Mouse (Mus musculus): ENCODE data around the gene Zfp687. TPM values are rescaled to one million over a fixed set of nuclear protein-coding genes. Genes with fewer than 3 reads are reported as not detected.
A peak's percentile ranks its signal among the peaks of the same experiment; 100 is the strongest.

Zfp687 gene
- polyA plus RNA-seq, 1 experiment: 40.9 TPM

GRCm38 (mm10) chr3:95014428-95015151 is 658 bp downstream of the Zfp687 start:
- peaks cover 31% of the 10 kb centered on the region for H3K4me1 ChIP-seq (ENCODE audit: control insufficient read depth, insufficient read depth, low read length)
- DNase-seq: peak; percentile 65 to 73
- H3K27ac ChIP-seq (ENCODE audit: insufficient read depth, low read length): peak overlapping the region; percentile 55
- WGBS: under 1% methylated on average over 44 of the region's 44 CpGs
- H3K27me3 ChIP-seq (ENCODE audit: control insufficient read depth, insufficient read depth, low read length): no peaks in the 10 kb centered on the region
- H3K4me3 ChIP-seq (replicated peaks; ENCODE audit: insufficient read depth, low read depth, low read length): peak overlapping the region; percentile 76
- TF ChIP-seq CTCF (IDR thresholded peaks at IDR 0.05; ENCODE audit: borderline replicate concordance, insufficient read depth, low read depth, low read length) (no peak), POLR2A (IDR thresholded peaks at IDR 0.05; ENCODE audit: borderline replicate concordance, insufficient read depth, low read length) (no peak)

- WGBS: 4% methylated on average over 13 of the region's 13 CpGs
- peaks cover 38% of the 10 kb centered on the region for H3K4me1 ChIP-seq (ENCODE audit: control insufficient read depth, insufficient read depth, low read length)
- H3K27me3 ChIP-seq (ENCODE audit: control insufficient read depth, insufficient read depth, low read length): no peaks in the 10 kb centered on the region
- DNase-seq: peak; percentile 78 to 84
- TF ChIP-seq POLR2A (IDR thresholded peaks at IDR 0.05; ENCODE audit: borderline replicate concordance, insufficient read depth, low read length): 0 out of 2 replicates have a peak, but pooled peaks have one; percentile 17
- TF ChIP-seq CTCF (IDR thresholded peaks at IDR 0.05; ENCODE audit: borderline replicate concordance, insufficient read depth, low read depth, low read length): no peak; the same call in 1 of the 2 replicates
- H3K4me3 ChIP-seq (replicated peaks; ENCODE audit: insufficient read depth, low read depth, low read length): peak overlapping the region; percentile 76
- H3K27ac ChIP-seq (ENCODE audit: insufficient read depth, low read length): peak overlapping the region; percentile 67
These were observed 1.4 kb downstream of the Zfp687 start for GRCm38 (mm10) chr3:95013699-95014427.

DNA sequence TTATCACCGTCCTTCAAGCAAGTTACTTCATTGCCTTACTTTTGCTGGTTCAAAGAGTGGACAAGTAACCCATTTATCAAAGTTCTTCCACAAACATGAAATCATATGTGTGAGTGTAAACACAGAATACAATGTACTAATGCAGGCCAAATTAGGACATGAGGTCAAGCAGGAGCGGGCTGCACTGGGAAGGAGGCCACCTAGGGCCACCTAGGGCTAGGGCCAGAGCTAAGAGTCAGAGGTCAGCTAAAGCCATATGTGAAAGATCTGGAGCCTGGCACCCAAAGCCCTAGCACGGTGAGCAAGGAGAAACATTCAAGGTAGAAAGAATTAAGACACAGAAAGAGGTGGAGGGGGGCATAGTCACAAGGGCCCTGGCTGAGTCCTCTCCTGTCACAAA is 2.3 kb downstream of the Zfp687 start:
- Histone ChIP-seq H3K4me3 (replicated peaks; ENCODE audit: insufficient read depth, low read depth, low read length) (peak overlapping the region; percentile 76), H3K4me1 (ENCODE audit: control insufficient read depth, insufficient read depth, low read length) (peaks cover 38% of the 10 kb centered on the region), H3K27ac (ENCODE audit: insufficient read depth, low read length) (peak overlapping the region; percentile 67), H3K27me3 (ENCODE audit: control insufficient read depth, insufficient read depth, low read length) (no peaks in the 10 kb centered on the region)
- 33% methylated on average over 3 of the region's 3 CpGs for whole genome bisulfite sequencing
- no peak for DNase-seq
- TF ChIP-seq CTCF (IDR thresholded peaks at IDR 0.05; ENCODE audit: borderline replicate concordance, insufficient read depth, low read depth, low read length) (no peak), POLR2A (IDR thresholded peaks at IDR 0.05; ENCODE audit: borderline replicate concordance, insufficient read depth, low read length) (no peak)

- TF ChIP-seq POLR2A (IDR thresholded peaks at IDR 0.05; ENCODE audit: borderline replicate concordance, insufficient read depth, low read length) (no peak), CTCF (IDR thresholded peaks at IDR 0.05; ENCODE audit: borderline replicate concordance, insufficient read depth, low read depth, low read length) (no peak)
- H3K4me3 ChIP-seq (replicated peaks; ENCODE audit: insufficient read depth, low read depth, low read length): no peak overlapping the region
- peak; percentile 46 for DNase-seq
- H3K27me3 ChIP-seq (ENCODE audit: control insufficient read depth, insufficient read depth, low read length): no peaks in the 10 kb centered on the region
- H3K4me1 ChIP-seq (ENCODE audit: control insufficient read depth, insufficient read depth, low read length): peaks cover 45% of the 10 kb centered on the region
- 28% methylated on average over 7 of the region's 7 CpGs for WGBS
- H3K27ac ChIP-seq (ENCODE audit: insufficient read depth, low read length): no peak overlapping the region
These were observed 4.9 kb downstream of the Zfp687 start for GRCm38 (mm10) chr3:95010396-95010795.

DNA sequence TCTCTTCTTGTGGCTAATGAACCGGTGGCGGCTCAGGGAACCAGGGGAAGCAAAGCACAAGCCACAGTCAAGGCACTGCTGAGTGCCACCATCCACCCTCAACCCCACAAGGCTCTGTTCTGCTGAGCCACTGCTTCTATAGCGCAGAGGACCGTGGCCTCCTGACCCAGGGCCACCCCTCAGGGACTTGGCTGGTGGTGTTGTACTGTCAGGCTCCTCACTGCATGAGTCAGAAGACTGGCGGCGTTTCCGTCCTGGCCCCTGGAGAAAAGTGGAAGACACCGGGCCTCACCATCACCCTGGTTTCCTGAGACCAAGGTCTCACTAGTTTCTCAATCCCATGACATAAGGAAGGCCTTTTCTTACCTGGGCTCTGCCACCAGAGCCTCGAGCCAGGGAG is 7.5 kb downstream of the Zfp687 start:
- no peak overlapping the region for H3K27ac ChIP-seq (ENCODE audit: insufficient read depth, low read length)
- H3K27me3 ChIP-seq (ENCODE audit: control insufficient read depth, insufficient read depth, low read length): no peaks in the 10 kb centered on the region
- H3K4me3 ChIP-seq (replicated peaks; ENCODE audit: insufficient read depth, low read depth, low read length): no peak overlapping the region
- 62% methylated on average over 9 of the region's 9 CpGs for WGBS
- no peak for TF ChIP-seq CTCF (IDR thresholded peaks at IDR 0.05; ENCODE audit: borderline replicate concordance, insufficient read depth, low read depth, low read length)
- no peak for TF ChIP-seq POLR2A (IDR thresholded peaks at IDR 0.05; ENCODE audit: borderline replicate concordance, insufficient read depth, low read length)
- DNase-seq: no peak
- peaks cover 41% of the 10 kb centered on the region for H3K4me1 ChIP-seq (ENCODE audit: control insufficient read depth, insufficient read depth, low read length)

DNA sequence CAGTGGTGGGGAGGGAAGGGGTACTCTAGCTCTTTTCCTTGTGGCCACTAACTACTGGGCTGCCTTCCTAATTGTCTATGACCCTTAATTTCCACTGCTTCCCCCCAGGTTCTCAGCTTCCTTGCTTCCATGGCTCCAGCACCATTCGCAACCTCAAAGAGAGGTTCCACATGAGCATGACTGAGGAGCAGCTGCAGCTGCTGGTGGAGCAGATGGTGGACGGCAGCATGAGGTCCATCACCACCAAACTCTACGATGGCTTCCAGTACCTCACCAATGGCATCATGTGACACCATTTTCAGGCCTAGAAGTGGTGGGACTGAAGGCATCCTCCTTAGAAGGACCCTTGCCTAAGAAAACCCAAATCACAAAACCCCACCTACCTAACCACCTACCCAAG is 9.6 kb downstream of the Zfp687 start:
- Histone ChIP-seq H3K4me3 (replicated peaks; ENCODE audit: insufficient read depth, low read depth, low read length) (no peak overlapping the region), H3K27ac (ENCODE audit: insufficient read depth, low read length) (peak overlapping the region; percentile 57), H3K4me1 (ENCODE audit: control insufficient read depth, insufficient read depth, low read length) (peaks cover 24% of the 10 kb centered on the region), H3K27me3 (ENCODE audit: control insufficient read depth, insufficient read depth, low read length) (no peaks in the 10 kb centered on the region)
- TF ChIP-seq POLR2A (IDR thresholded peaks at IDR 0.05; ENCODE audit: borderline replicate concordance, insufficient read depth, low read length): no peak
- no peak for TF ChIP-seq CTCF (IDR thresholded peaks at IDR 0.05; ENCODE audit: borderline replicate concordance, insufficient read depth, low read depth, low read length)
- DNase-seq: no peak
- 15% methylated on average over 3 of the region's 3 CpGs for WGBS

DNA sequence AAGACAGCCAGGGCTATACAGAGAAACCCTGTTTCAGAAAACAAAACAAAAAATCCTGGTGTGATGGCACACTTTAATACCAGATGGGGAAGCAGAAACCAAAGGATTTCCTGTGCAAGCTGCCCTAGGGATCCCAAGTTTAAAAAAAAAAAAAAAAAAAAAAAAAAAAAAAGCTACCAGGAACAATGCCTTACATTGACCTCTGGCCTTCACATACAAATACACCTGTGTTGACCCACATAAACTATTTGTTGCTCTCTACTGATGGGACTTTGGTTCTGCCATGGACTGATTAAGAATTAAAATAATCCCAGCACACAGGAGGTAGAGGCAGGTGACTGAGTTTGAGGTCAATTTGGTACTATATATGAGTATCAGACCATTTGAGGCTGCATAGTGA is 12.0 kb downstream of the Zfp687 start:
- no peak for TF ChIP-seq CTCF (IDR thresholded peaks at IDR 0.05; ENCODE audit: borderline replicate concordance, insufficient read depth, low read depth, low read length)
- no peak for TF ChIP-seq POLR2A (IDR thresholded peaks at IDR 0.05; ENCODE audit: borderline replicate concordance, insufficient read depth, low read length)
- H3K27ac ChIP-seq (ENCODE audit: insufficient read depth, low read length): no peak overlapping the region

GRCm38 (mm10) chr3:95002569-95002968 is 12.7 kb downstream of the Zfp687 start:
- no peak overlapping the region for H3K4me3 ChIP-seq (replicated peaks; ENCODE audit: insufficient read depth, low read depth, low read length)
- no peaks in the 10 kb centered on the region for H3K27me3 ChIP-seq (ENCODE audit: control insufficient read depth, insufficient read depth, low read length)
- no peak for DNase-seq
- peaks cover 7% of the 10 kb centered on the region for H3K4me1 ChIP-seq (ENCODE audit: control insufficient read depth, insufficient read depth, low read length)
- WGBS: 71% methylated on average over 4 of the region's 4 CpGs
- H3K27ac ChIP-seq (ENCODE audit: insufficient read depth, low read length): no peak overlapping the region
- TF ChIP-seq POLR2A (IDR thresholded peaks at IDR 0.05; ENCODE audit: borderline replicate concordance, insufficient read depth, low read length) (no peak), CTCF (IDR thresholded peaks at IDR 0.05; ENCODE audit: borderline replicate concordance, insufficient read depth, low read depth, low read length) (no peak)

More for the DNA sequence above, 12.0 kb downstream of the Zfp687 start:
- no peak for DNase-seq
- Histone ChIP-seq H3K4me1 (ENCODE audit: control insufficient read depth, insufficient read depth, low read length) (peaks cover 7% of the 10 kb centered on the region), H3K27me3 (ENCODE audit: control insufficient read depth, insufficient read depth, low read length) (no peaks in the 10 kb centered on the region), H3K4me3 (replicated peaks; ENCODE audit: insufficient read depth, low read depth, low read length) (no peak overlapping the region)

All from cerebellum, adult 2 months (tissue).